Mouse (Mus musculus): ENCODE measurements around the gene Cxcl2. TPM values are rescaled to one million over a fixed set of nuclear protein-coding genes. Genes with fewer than 3 reads are reported as not detected.

Cxcl2 gene
- polyA plus RNA-seq, 1 experiment = 1.2 TPM

- no peaks in the 10 kb centered on the region for H3K36me3 ChIP-seq (ENCODE audit: control insufficient read depth, insufficient read depth, low read length)
- no peak overlapping the region for H3K4me3 ChIP-seq (ENCODE audit: low read depth, low read length)
- TF ChIP-seq POLR2A (IDR thresholded peaks at IDR 0.05; ENCODE audit: low read depth, low read length) = no peak
- no peak for TF ChIP-seq CTCF (IDR thresholded peaks at IDR 0.05; ENCODE audit: extremely low read depth, insufficient read length, insufficient replicate concordance, low read depth, low read length)
- 86% methylated on average over 4 of the region's 4 CpGs for WGBS
- H3K27me3 ChIP-seq (ENCODE audit: control insufficient read depth, insufficient read depth, low read length) = no peaks in the 10 kb centered on the region
- no peaks in the 10 kb centered on the region for H3K4me1 ChIP-seq (ENCODE audit: control insufficient read depth, insufficient read depth, insufficient read length, low read length)
- no peak overlapping the region for H3K27ac ChIP-seq (ENCODE audit: insufficient read depth, low read depth, low read length)
Measured at GRCm38 (mm10) chr5:90922958-90923357, 19.3 kb downstream of the Cxcl2 start.

GRCm38 (mm10) chr5:90930546-90930945 is 26.9 kb downstream of the Cxcl2 start:
- Histone ChIP-seq H3K27ac (ENCODE audit: insufficient read depth, low read depth, low read length) (peak overlapping the region; percentile 42; the same call in 1 of the 2 replicates), H3K4me3 (ENCODE audit: low read depth, low read length) (peak overlapping the region; percentile 80), H3K27me3 (ENCODE audit: control insufficient read depth, insufficient read depth, low read length) (no peaks in the 10 kb centered on the region), H3K36me3 (ENCODE audit: control insufficient read depth, insufficient read depth, low read length) (peaks cover 2% of the 10 kb centered on the region; the same call in 1 of the 2 replicates), H3K4me1 (ENCODE audit: control insufficient read depth, insufficient read depth, insufficient read length, low read length) (no peaks in the 10 kb centered on the region)
- no peak for TF ChIP-seq CTCF (IDR thresholded peaks at IDR 0.05; ENCODE audit: extremely low read depth, insufficient read length, insufficient replicate concordance, low read depth, low read length)
- TF ChIP-seq POLR2A (IDR thresholded peaks at IDR 0.05; ENCODE audit: low read depth, low read length) = no peak
- 59% methylated on average over 2 of the region's 2 CpGs for WGBS

- under 1% methylated on average over 79 of the region's 79 CpGs for WGBS
Measured at GRCm38 (mm10) chr5:90930971-90931851, 27.5 kb downstream of the Cxcl2 start, which contains the start of gene Mthfd2l. Mthfd2l (plus strand) TSS chr5:90931117.

GRCm38 (mm10) chr5:90931911-90932310 is 28.2 kb downstream of the Cxcl2 start:
- TF ChIP-seq POLR2A (IDR thresholded peaks at IDR 0.05; ENCODE audit: low read depth, low read length) (no peak), CTCF (IDR thresholded peaks at IDR 0.05; ENCODE audit: extremely low read depth, insufficient read length, insufficient replicate concordance, low read depth, low read length) (no peak)
- peaks cover 2% of the 10 kb centered on the region; the same call in 1 of the 2 replicates for H3K36me3 ChIP-seq (ENCODE audit: control insufficient read depth, insufficient read depth, low read length)
- H3K4me3 ChIP-seq (ENCODE audit: low read depth, low read length) = peak overlapping the region; percentile 80
- H3K27ac ChIP-seq (ENCODE audit: insufficient read depth, low read depth, low read length) = peak overlapping the region; percentile 41
- WGBS = 14% methylated on average over 6 of the region's 6 CpGs
- H3K4me1 ChIP-seq (ENCODE audit: control insufficient read depth, insufficient read depth, insufficient read length, low read length) = no peaks in the 10 kb centered on the region
- H3K27me3 ChIP-seq (ENCODE audit: control insufficient read depth, insufficient read depth, low read length) = no peaks in the 10 kb centered on the region

More at GRCm38 (mm10) chr5:90930971-90931851, 27.5 kb downstream of the Cxcl2 start, which contains the start of gene Mthfd2l:
- peak within 1 kb of the TSS; percentile 54 for H3K27ac ChIP-seq (ENCODE audit: insufficient read depth, low read depth, low read length)
- peak within 1 kb of the TSS; percentile 80 for H3K4me3 ChIP-seq (ENCODE audit: low read depth, low read length)
- H3K36me3 ChIP-seq (ENCODE audit: control insufficient read depth, insufficient read depth, low read length) = peaks cover 2% of the 10 kb centered on the region; the same call in 1 of the 2 replicates
- H3K27me3 ChIP-seq (ENCODE audit: control insufficient read depth, insufficient read depth, low read length) = no peaks in the 10 kb centered on the region
- no peaks in the 10 kb centered on the region for H3K4me1 ChIP-seq (ENCODE audit: control insufficient read depth, insufficient read depth, insufficient read length, low read length)
- peak; percentile 41; the same call in 1 of the 2 replicates for TF ChIP-seq POLR2A (IDR thresholded peaks at IDR 0.05; ENCODE audit: low read depth, low read length)
- peak; percentile 60 for TF ChIP-seq CTCF (IDR thresholded peaks at IDR 0.05; ENCODE audit: extremely low read depth, insufficient read length, insufficient replicate concordance, low read depth, low read length)

- TF ChIP-seq CTCF (IDR thresholded peaks at IDR 0.05; ENCODE audit: extremely low read depth, insufficient read length, insufficient replicate concordance, low read depth, low read length) = no peak
- Histone ChIP-seq H3K27me3 (ENCODE audit: control insufficient read depth, insufficient read depth, low read length) (no peaks in the 10 kb centered on the region), H3K4me1 (ENCODE audit: control insufficient read depth, insufficient read depth, insufficient read length, low read length) (no peaks in the 10 kb centered on the region), H3K4me3 (ENCODE audit: low read depth, low read length) (no peak overlapping the region), H3K27ac (ENCODE audit: insufficient read depth, low read depth, low read length) (no peak overlapping the region), H3K36me3 (ENCODE audit: control insufficient read depth, insufficient read depth, low read length) (peaks cover 2% of the 10 kb centered on the region; the same call in 1 of the 2 replicates)
- 20% methylated on average over 2 of the region's 2 CpGs for WGBS
Measured at GRCm38 (mm10) chr5:90936706-90937105, 33.0 kb downstream of the Cxcl2 start.

- no peak for TF ChIP-seq POLR2A (IDR thresholded peaks at IDR 0.05; ENCODE audit: low read depth, low read length)
- TF ChIP-seq CTCF (IDR thresholded peaks at IDR 0.05; ENCODE audit: extremely low read depth, insufficient read length, insufficient replicate concordance, low read depth, low read length) = no peak
- no peaks in the 10 kb centered on the region for H3K4me1 ChIP-seq (ENCODE audit: control insufficient read depth, insufficient read depth, insufficient read length, low read length)
- WGBS = 86% methylated on average over 2 of the region's 2 CpGs
- H3K27me3 ChIP-seq (ENCODE audit: control insufficient read depth, insufficient read depth, low read length) = no peaks in the 10 kb centered on the region
- H3K4me3 ChIP-seq (ENCODE audit: low read depth, low read length) = no peak overlapping the region
- no peak overlapping the region for H3K27ac ChIP-seq (ENCODE audit: insufficient read depth, low read depth, low read length)
- H3K36me3 ChIP-seq (ENCODE audit: control insufficient read depth, insufficient read depth, low read length) = no peaks in the 10 kb centered on the region
Measured at GRCm38 (mm10) chr5:90945453-90945852, 41.8 kb downstream of the Cxcl2 start.

- WGBS = 84% methylated on average over 15 of the region's 15 CpGs
Measured at GRCm38 (mm10) chr5:90949499-90949898, 45.8 kb downstream of the Cxcl2 start.

More at GRCm38 (mm10) chr5:90949499-90949898, 45.8 kb downstream of the Cxcl2 start:
- H3K27ac ChIP-seq (ENCODE audit: insufficient read depth, low read depth, low read length) = no peak overlapping the region
- no peak overlapping the region for H3K4me3 ChIP-seq (ENCODE audit: low read depth, low read length)
- H3K4me1 ChIP-seq (ENCODE audit: control insufficient read depth, insufficient read depth, insufficient read length, low read length) = no peaks in the 10 kb centered on the region
- no peaks in the 10 kb centered on the region for H3K27me3 ChIP-seq (ENCODE audit: control insufficient read depth, insufficient read depth, low read length)
- TF ChIP-seq CTCF (IDR thresholded peaks at IDR 0.05; ENCODE audit: extremely low read depth, insufficient read length, insufficient replicate concordance, low read depth, low read length) = no peak
- no peak for TF ChIP-seq POLR2A (IDR thresholded peaks at IDR 0.05; ENCODE audit: low read depth, low read length)
- H3K36me3 ChIP-seq (ENCODE audit: control insufficient read depth, insufficient read depth, low read length) = no peaks in the 10 kb centered on the region

All from small intestine, adult 2 months (tissue).